8 mouse cellular contexts compared by ENCODE assay signal in the genomic region with DNA sequence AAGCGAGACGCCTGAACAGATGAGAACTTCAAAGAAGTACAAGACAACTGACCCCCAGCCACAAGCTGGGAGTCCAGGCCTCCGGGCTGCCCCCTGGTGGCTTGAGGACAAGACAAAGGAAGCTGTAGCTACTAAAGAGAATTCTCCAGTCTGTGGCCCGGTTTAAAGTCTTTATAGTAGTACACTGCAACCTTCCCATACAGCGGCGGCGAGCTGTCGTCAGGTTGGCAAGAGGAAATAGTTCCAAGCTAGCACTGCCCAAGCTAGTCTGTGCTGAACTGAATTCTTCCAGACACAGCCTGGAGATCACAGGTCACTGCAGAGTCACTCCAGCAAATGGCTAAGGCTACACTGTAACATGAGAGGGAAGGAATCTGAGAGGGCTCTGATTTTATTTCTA. TPM values are rescaled to one million over a fixed set of nuclear protein-coding genes. Genes with fewer than 3 reads are reported as not detected.
DNase-seq lines count a peak whose midpoint lies in the region; ATAC-seq and TF ChIP-seq lines count a peak whose summit lies in the region.

No protein-coding gene starts in this region.

- H3K4me3 ChIP-seq in gastrocnemius, adult 2 months = peak overlapping the region; percentile 20; the same call in 1 of the 2 replicates
- no peak overlapping the region for H3K4me3 ChIP-seq in testis, adult 2 months (ENCODE audit: control insufficient read depth, low read depth, low read length)

- TF ChIP-seq POLR2A in testis, adult 2 months (IDR thresholded peaks at IDR 0.05; ENCODE audit: control insufficient read depth, low read depth, low read length) = no peak

- ATAC-seq in megakaryocyte progenitor cell, adult 5-6 weeks (replicated peaks; ENCODE audit: poor library complexity) = 0 out of 2 replicates have a peak, but pooled peaks have one; percentile 48

- TF ChIP-seq CTCF in gastrocnemius, adult 2 months (IDR thresholded peaks at IDR 0.05) = peak; percentile 84
- TF ChIP-seq CTCF in testis, adult 2 months (IDR thresholded peaks at IDR 0.05; ENCODE audit: control insufficient read depth, insufficient read depth, insufficient replicate concordance, low read depth, low read length) = peak; percentile 26; the same call in 1 of the 2 replicates

- DNase-seq in adrenal gland, adult (ENCODE audit: inconsistent age in 2 of 2, low spot score in 1 of 2) = peak; percentile 23 to 71
- DNase-seq in adrenal gland, adult 8-10 months = no peak
- peak; percentile 66 for DNase-seq in urinary bladder, postnatal 14 days (ENCODE audit: low spot score)
- no peak for DNase-seq in urinary bladder, adult 2 months (ENCODE audit: low spot score)
- peak; percentile 84 for DNase-seq in gastrocnemius, adult 2 months
- DNase-seq in kidney, postnatal 10 days = peak; percentile 85

- intact Hi-C loops in gastrocnemius, adult 2 months (cut with DNase I) = loop anchor here (1.0 to 10.0 kb wide), 4 partner anchors 125 to 259 kb away; partner anchors contain the start of gene Gsc

- H3K36me3 ChIP-seq in testis, adult 2 months (ENCODE audit: control insufficient read depth, insufficient read depth, low read length) = no peaks in the 10 kb centered on the region; the same call in 1 of the 2 replicates

- no peaks in the 10 kb centered on the region for H3K27me3 ChIP-seq in testis, adult 2 months (ENCODE audit: control insufficient read depth, insufficient read depth, low read length)

- peak overlapping the region; percentile 84 for H3K27ac ChIP-seq in gastrocnemius, adult 2 months
- no peak overlapping the region for H3K27ac ChIP-seq in testis, adult 2 months (ENCODE audit: control insufficient read depth, insufficient read depth, low read depth, low read length)

- H3K4me1 ChIP-seq in testis, adult 2 months (ENCODE audit: control insufficient read depth, insufficient read depth, low read length) = no peaks in the 10 kb centered on the region

RNA-seq across cellular contexts. Expression of gene Dicer1, which starts 52.0 kb away (rescaled TPM):
- total RNA-seq in adrenal gland, adult 8-10 months (2022) = 10 to 100 TPM; 46.3 to 58.1 (median 48.4) TPM
- polyA plus RNA-seq in urinary bladder, adult 2 months (2012; rRNA removed) = 16.7 and 21.4 TPM in 2 replicates
- total RNA-seq in gastrocnemius, adult 2 months (2021) = 10 to 100 TPM; 35.0 to 38.0 TPM
- 46.2 and 46.6 TPM in 2 replicates for total RNA-seq in megakaryocyte progenitor cell, adult 5-6 weeks (2015)
- total RNA-seq in megakaryocyte progenitor cell, adult 5-6 weeks (2017) = 22.4 and 38.8 TPM in 2 replicates
- polyA plus RNA-seq in testis, adult 2 months (2012; rRNA removed) = 4.4 and 4.9 TPM in 2 replicates

Comparison
In these comparisons a context has a peak if more than half of its experiments do, and no peak if none do; other contexts are left out.
1. DNase-seq: peak in adrenal gland, adult (2 of 2), urinary bladder, postnatal 14 days (single experiment), gastrocnemius, adult 2 months (single experiment) and kidney, postnatal 10 days (single experiment); none in adrenal gland, adult 8-10 months (single experiment) and urinary bladder, adult 2 months (single experiment).